Comparison of ENCODE assay signal across 13 mouse cellular contexts in the genomic region with DNA sequence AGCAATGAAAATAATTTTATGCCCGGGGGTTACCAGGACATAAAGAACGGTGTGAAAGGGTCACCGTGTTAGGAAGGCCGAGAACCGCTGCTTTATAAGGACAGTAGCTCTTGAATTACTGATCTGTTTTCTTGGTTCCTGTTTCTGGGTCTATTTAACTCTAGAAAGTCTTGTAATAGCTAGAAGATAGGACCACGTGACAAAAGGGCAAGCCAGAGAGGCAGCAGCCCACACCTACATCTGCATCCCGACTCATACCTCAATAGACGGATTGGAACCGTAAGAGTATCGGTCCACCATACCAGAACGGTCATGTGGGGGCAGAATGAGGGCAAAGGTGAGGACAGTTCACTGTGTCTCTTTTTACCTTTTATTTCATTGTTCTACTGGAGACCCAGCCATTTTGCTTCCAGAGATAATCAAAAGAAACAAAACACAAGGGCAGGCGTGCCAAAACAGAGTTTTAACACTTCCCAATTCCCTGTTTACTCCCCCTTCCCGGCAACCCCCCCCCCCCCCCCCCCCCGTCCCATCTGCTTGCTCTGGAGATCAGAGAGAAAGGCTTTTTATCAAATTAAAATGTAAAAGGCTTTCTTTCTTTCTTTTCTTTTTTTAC. TPM values are rescaled to one million over a fixed set of nuclear protein-coding genes. Genes with fewer than 3 reads are reported as not detected.
DNase-seq lines count a peak whose midpoint lies in the region; ATAC-seq lines count a peak whose summit lies in the region.
"Had no signal": no experiment of that assay in that cellular context is flagged by ENCODE, and none has a peak within 500 bp of the region (broad histone marks: within the 10 kb centered on the region; RNA-seq: fewer than 3 reads in every experiment).

No protein-coding gene starts in this region.

- H3K9ac ChIP-seq in forebrain, embryonic 15.5 days (replicated peaks) = no peak overlapping the region
- no peak overlapping the region for H3K9ac ChIP-seq in liver, embryonic 12.5 days
- no peak overlapping the region for H3K9ac ChIP-seq in midbrain, embryonic 14.5 days (replicated peaks; ENCODE audit: low read length)

- no peaks in the 10 kb centered on the region for H3K36me3 ChIP-seq in forebrain, embryonic 15.5 days
- H3K36me3 ChIP-seq in forebrain, embryonic 10.5 days (replicated peaks) = no peaks in the 10 kb centered on the region
- no peaks in the 10 kb centered on the region for H3K36me3 ChIP-seq in liver, embryonic 12.5 days
- H3K36me3 ChIP-seq in midbrain, embryonic 14.5 days (ENCODE audit: control insufficient read depth, insufficient read depth, low read length) = no peaks in the 10 kb centered on the region
- H3K36me3 ChIP-seq: embryonic facial prominence, embryonic 13.5 days had no signal

- no peaks in the 10 kb centered on the region for H3K27me3 ChIP-seq in forebrain, embryonic 15.5 days
- H3K27me3 ChIP-seq in forebrain, embryonic 10.5 days (ENCODE audit: poor library complexity, severe bottlenecking) = no peaks in the 10 kb centered on the region
- H3K27me3 ChIP-seq in liver, embryonic 12.5 days (replicated peaks) = peaks cover 6% of the 10 kb centered on the region; the same call in 1 of the 2 replicates
- no peaks in the 10 kb centered on the region for H3K27me3 ChIP-seq in midbrain, embryonic 14.5 days (ENCODE audit: control insufficient read depth, insufficient read depth, low read length)
- H3K27me3 ChIP-seq: embryonic facial prominence, embryonic 13.5 days had no signal

- no peak overlapping the region for H3K4me3 ChIP-seq in forebrain, embryonic 15.5 days
- no peak overlapping the region for H3K4me3 ChIP-seq in forebrain, embryonic 10.5 days
- no peak overlapping the region for H3K4me3 ChIP-seq in liver, embryonic 12.5 days
- H3K4me3 ChIP-seq in midbrain, embryonic 14.5 days (replicated peaks; ENCODE audit: low read depth, low read length) = no peak overlapping the region
- H3K4me3 ChIP-seq: embryonic facial prominence, embryonic 13.5 days had no signal

- no peak overlapping the region for H3K4me2 ChIP-seq in forebrain, embryonic 15.5 days (replicated peaks)
- H3K4me2 ChIP-seq in liver, embryonic 12.5 days = peak overlapping the region; percentile 9; the same call in 1 of the 2 replicates
- no peak overlapping the region for H3K4me2 ChIP-seq in midbrain, embryonic 14.5 days (ENCODE audit: low read length)
- H3K4me2 ChIP-seq: embryonic facial prominence, embryonic 13.5 days had no signal

- DNase-seq in forebrain, embryonic 10.5 days (ENCODE audit: extremely low spot score, low spot score) = no peak
- DNase-seq in liver (no peak), MEL-GATA-1-ER (ENCODE audit: extremely low read depth, low read depth) (peak; percentile 58)
- DNase-seq in midbrain, embryonic 14.5 days = no peak
- DNase-seq in adrenal gland, adult 2 months = no peak
- DNase-seq: cerebellum, adult 9-10 months; thymus, adult 2 months had no signal

- 74% methylated on average over 14 of the region's 14 CpGs for WGBS in forebrain, embryonic 15.5 days
- 82% methylated on average over 14 of the region's 14 CpGs for WGBS in forebrain, embryonic 10.5 days
- WGBS in liver, embryonic 12.5 days (ENCODE audit: insufficient replicate concordance) = 62% methylated on average over 14 of the region's 14 CpGs
- WGBS in midbrain, embryonic 14.5 days = 72% methylated on average over 13 of the region's 14 CpGs

- ATAC-seq in forebrain, embryonic 15.5 days (replicated peaks) = no peak
- ATAC-seq in liver, embryonic 12.5 days = no peak
- no peak for ATAC-seq in midbrain, embryonic 14.5 days (ENCODE audit: low FRiP score, low TSS enrichment)
- no peak for ATAC-seq in CD4-positive, CD25-positive, alpha-beta regulatory T cell, adult 4 months

- peak overlapping the region; percentile 78 for H3K27ac ChIP-seq in forebrain, embryonic 15.5 days (replicated peaks)
- H3K27ac ChIP-seq in forebrain, embryonic 10.5 days = no peak overlapping the region
- H3K27ac ChIP-seq in liver, embryonic 12.5 days = no peak overlapping the region
- H3K27ac ChIP-seq in midbrain, embryonic 14.5 days (replicated peaks; ENCODE audit: low read depth, low read length) = 0 out of 2 replicates have a peak overlapping the region, but pooled peaks have one; percentile 32
- H3K27ac ChIP-seq: embryonic facial prominence, embryonic 13.5 days had no signal

- no peaks in the 10 kb centered on the region for H3K9me3 ChIP-seq in forebrain, embryonic 15.5 days
- no peaks in the 10 kb centered on the region for H3K9me3 ChIP-seq in forebrain, embryonic 10.5 days
- H3K9me3 ChIP-seq in liver, embryonic 12.5 days (replicated peaks) = no peaks in the 10 kb centered on the region
- H3K9me3 ChIP-seq in midbrain, embryonic 14.5 days (ENCODE audit: control insufficient read depth, low read length) = no peaks in the 10 kb centered on the region
- H3K9me3 ChIP-seq: embryonic facial prominence, embryonic 13.5 days had no signal

- peaks cover 18% of the 10 kb centered on the region for H3K4me1 ChIP-seq in forebrain, embryonic 15.5 days
- peaks cover 12% of the 10 kb centered on the region for H3K4me1 ChIP-seq in forebrain, embryonic 10.5 days
- H3K4me1 ChIP-seq in liver, embryonic 12.5 days = peaks cover 9% of the 10 kb centered on the region
- peaks cover 15% of the 10 kb centered on the region; the same call in 1 of the 2 replicates for H3K4me1 ChIP-seq in midbrain, embryonic 14.5 days (ENCODE audit: control insufficient read depth, insufficient read depth, low read length)

RNA-seq across cellular contexts. Expression of a gene that starts 27.7 kb away (rescaled TPM):
- 6.4 and 8.2 TPM in 2 replicates for polyA plus RNA-seq in forebrain, embryonic 15.5 days (2015; fragmentation: Nextera tagmentation; extraction: Ambion mirVana)
- polyA plus RNA-seq in forebrain, embryonic 10.5 days (2016; fragmentation: Nextera tagmentation; extraction: Ambion mirVana) = 1.0 and 2.3 TPM in 2 replicates
- 2.8 and 3.4 TPM in 2 replicates for polyA plus RNA-seq in liver, embryonic 12.5 days (2016; fragmentation: Nextera tagmentation; extraction: Ambion mirVana)
- polyA plus RNA-seq in midbrain, embryonic 14.5 days (2014; fragmentation: Nextera tagmentation; extraction: Ambion mirVana) = 5.7 and 7.6 TPM in 2 replicates
- polyA plus RNA-seq in CD4-positive, CD25-positive, alpha-beta regulatory T cell, adult 4 months (2017; shearing (Covaris generic)) = under 1 TPM in 1 of 2 experiments, not detected in 1; 0.14 TPM
- total RNA-seq in adrenal gland, adult 2 months (2021) = 10 to 100 TPM; 24.7 to 74.6 TPM
- 31.9 and 52.9 TPM in 2 replicates for polyA plus RNA-seq in adrenal gland, adult 2 months (2012; rRNA removed)

RNA-seq across cellular contexts. Expression of a gene that starts 42.1 kb away (rescaled TPM):
- polyA plus RNA-seq in forebrain, embryonic 15.5 days (2015; fragmentation: Nextera tagmentation; extraction: Ambion mirVana) = not detected in 2 replicates
- not detected in 2 replicates for polyA plus RNA-seq in forebrain, embryonic 10.5 days (2016; fragmentation: Nextera tagmentation; extraction: Ambion mirVana)
- 3.3 and 3.7 TPM in 2 replicates for polyA plus RNA-seq in liver, embryonic 12.5 days (2016; fragmentation: Nextera tagmentation; extraction: Ambion mirVana)
- not detected in 2 replicates for polyA plus RNA-seq in midbrain, embryonic 14.5 days (2014; fragmentation: Nextera tagmentation; extraction: Ambion mirVana)
- not detected for polyA plus RNA-seq in CD4-positive, CD25-positive, alpha-beta regulatory T cell, adult 4 months (2017; shearing (Covaris generic))
- not detected for total RNA-seq in adrenal gland, adult 2 months (2021)
- 0.18 and 0.52 TPM in 2 replicates for polyA plus RNA-seq in adrenal gland, adult 2 months (2012; rRNA removed)
- total RNA-seq: left cerebral cortex, adult 18-20 months had no signal
- polyA plus RNA-seq: embryonic facial prominence, embryonic 13.5 days; heart, embryonic 14.5 days had no signal

RNA-seq across cellular contexts. Expression of a gene that starts 55.5 kb away (rescaled TPM):
- polyA plus RNA-seq in forebrain, embryonic 15.5 days (2015; fragmentation: Nextera tagmentation; extraction: Ambion mirVana) = 0.23 and 0.25 TPM in 2 replicates
- polyA plus RNA-seq in forebrain, embryonic 10.5 days (2016; fragmentation: Nextera tagmentation; extraction: Ambion mirVana) = not detected in 2 replicates
- 0.05 TPM in 1 of 2 replicates, not detected in the other for polyA plus RNA-seq in liver, embryonic 12.5 days (2016; fragmentation: Nextera tagmentation; extraction: Ambion mirVana)
- polyA plus RNA-seq in midbrain, embryonic 14.5 days (2014; fragmentation: Nextera tagmentation; extraction: Ambion mirVana) = 0.20 TPM in 2 replicates
- not detected for polyA plus RNA-seq in CD4-positive, CD25-positive, alpha-beta regulatory T cell, adult 4 months (2017; shearing (Covaris generic))
- not detected for total RNA-seq in adrenal gland, adult 2 months (2021)
- 0.07 and 0.08 TPM in 2 replicates for polyA plus RNA-seq in adrenal gland, adult 2 months (2012; rRNA removed)
- total RNA-seq: left cerebral cortex, adult 18-20 months had no signal

RNA-seq across cellular contexts. Expression of a gene that starts 59.8 kb away (rescaled TPM):
- not detected in 2 replicates for polyA plus RNA-seq in forebrain, embryonic 15.5 days (2015; fragmentation: Nextera tagmentation; extraction: Ambion mirVana)
- not detected in 2 replicates for polyA plus RNA-seq in forebrain, embryonic 10.5 days (2016; fragmentation: Nextera tagmentation; extraction: Ambion mirVana)
- polyA plus RNA-seq in liver, embryonic 12.5 days (2016; fragmentation: Nextera tagmentation; extraction: Ambion mirVana) = not detected in 2 replicates
- not detected in 2 replicates for polyA plus RNA-seq in midbrain, embryonic 14.5 days (2014; fragmentation: Nextera tagmentation; extraction: Ambion mirVana)
- not detected for polyA plus RNA-seq in CD4-positive, CD25-positive, alpha-beta regulatory T cell, adult 4 months (2017; shearing (Covaris generic))
- 1 to 10 TPM in 1 of 2 experiments, under 1 TPM in 1; 0.35 to 1.5 TPM for total RNA-seq in adrenal gland, adult 2 months (2021)
- polyA plus RNA-seq in adrenal gland, adult 2 months (2012; rRNA removed) = 0.22 and 0.24 TPM in 2 replicates
- total RNA-seq: left cerebral cortex, adult 18-20 months had no signal
- polyA plus RNA-seq: embryonic facial prominence, embryonic 13.5 days; heart, embryonic 14.5 days had no signal

Comparison
In these comparisons a context has a peak if more than half of its experiments do, and no peak if none do; other contexts are left out.
1. H3K27ac ChIP-seq: peak in forebrain, embryonic 15.5 days (single experiment) and midbrain, embryonic 14.5 days (single experiment); none in forebrain, embryonic 10.5 days (single experiment) and liver, embryonic 12.5 days (single experiment).